Mouse (Mus musculus) embryo, embryonic 10 days (tissue): ENCODE results near the gene Cables2.

Experiments
- DNase-seq: peaks from one replicate; pipeline ENCODE4 v3.0.0-alpha.2; 2015; ENCODE audit warnings: low spot score

The Cables2 gene

GRCm38 (mm10) chr2:180273394-180274244 lies at the start of gene Cables2:
Cables2 (minus strand) TSS chr2:180273496.
- peak; percentile 98 for DNase-seq

DNA sequence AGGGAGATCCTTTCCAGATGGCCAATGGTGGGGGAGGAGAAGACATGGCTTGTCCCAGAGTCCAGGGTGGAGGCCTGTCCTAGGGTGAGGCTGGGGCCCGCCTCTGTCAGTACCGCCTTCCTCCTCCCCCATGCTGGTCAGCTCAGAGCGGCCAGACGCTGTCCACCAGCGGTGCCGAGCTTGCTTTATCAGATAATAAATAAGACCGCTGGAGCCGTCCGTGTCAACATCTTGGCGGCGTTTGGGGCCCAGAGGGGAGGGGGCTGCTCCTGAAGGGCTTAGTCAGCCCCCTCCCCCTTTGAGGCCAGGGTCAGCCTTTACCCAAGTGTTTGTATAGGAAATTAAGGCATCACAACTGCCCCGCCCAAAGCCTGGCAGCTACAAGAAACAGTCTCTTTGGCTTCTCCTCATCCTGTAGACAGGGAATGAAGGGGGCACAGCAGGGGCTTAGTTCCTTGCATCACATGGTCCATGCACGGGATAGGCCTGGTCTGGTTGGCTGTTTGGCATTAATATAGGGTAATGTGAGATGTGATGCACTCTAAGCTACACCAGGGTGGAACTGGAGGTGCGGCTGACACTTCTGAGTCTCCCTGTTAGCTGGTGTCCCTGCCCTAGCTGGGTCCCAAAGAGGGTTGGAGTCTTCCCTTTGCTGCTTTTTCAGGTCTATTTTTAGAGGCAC lies 49.5 kb upstream of the Cables2 start:
- DNase-seq: peak; percentile 64

DNA sequence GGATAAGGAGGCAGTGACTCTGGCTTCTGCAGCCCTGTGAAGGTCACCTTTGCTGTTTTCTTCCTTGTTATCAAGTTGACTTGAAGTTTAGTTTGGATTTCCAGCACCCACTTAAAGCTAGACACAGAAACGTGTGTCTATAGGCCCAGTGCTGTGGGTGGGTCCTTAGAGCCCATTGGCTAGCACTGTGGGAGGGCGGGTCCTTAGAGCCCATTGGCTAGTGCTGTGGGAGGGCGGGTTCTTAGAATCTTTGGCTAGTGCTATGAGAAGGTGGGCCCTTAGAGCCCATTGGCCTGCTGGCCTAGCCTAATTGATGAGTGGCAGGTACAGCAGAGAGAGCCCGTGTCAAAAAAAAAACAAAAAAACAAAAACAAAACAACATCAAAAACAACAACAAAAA lies 46.9 kb upstream of the Cables2 start:
- DNase-seq: no peak

DNA sequence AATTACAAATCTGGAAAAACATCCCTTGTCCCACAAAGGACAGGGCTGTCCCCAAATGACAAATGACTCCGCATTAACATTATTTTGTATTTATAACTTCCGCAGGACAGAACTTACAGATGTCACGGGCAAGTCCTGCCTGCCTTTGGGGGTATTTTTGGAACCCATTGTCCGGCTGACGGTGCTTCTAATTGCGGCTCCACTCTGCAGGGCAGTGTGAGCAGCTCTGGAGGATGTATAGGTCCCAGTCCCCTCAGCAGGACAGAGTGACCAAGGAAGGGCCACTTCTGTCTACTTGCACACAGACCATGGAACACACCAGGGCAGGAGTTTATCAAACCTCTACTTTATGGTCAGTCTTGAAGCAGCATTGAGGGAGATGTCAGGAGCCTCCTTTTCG lies 44.3 kb upstream of the Cables2 start:
- no peak for DNase-seq

DNA sequence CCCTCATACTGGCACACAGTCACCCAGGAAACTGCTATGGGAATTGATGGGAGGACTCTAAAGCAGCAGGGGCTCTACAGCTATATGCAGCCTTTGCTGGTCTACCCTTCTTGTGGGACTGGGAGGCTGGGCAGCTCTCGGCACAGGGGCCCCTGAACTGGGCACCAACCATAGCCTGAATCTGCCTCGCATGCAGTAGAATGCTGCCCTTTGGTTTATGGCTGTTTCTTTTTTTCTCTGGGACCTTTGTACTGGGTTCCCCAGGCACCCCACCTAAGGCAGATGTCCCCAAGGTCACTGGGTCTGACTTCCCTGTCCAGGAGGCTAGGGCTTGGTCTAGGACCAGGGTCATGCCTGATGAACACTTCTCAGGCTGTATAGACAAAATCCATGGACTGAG lies 41.0 kb upstream of the Cables2 start:
- no peak for DNase-seq

- DNase-seq: no peak
Observed at GRCm38 (mm10) chr2:180311147-180311546, 37.9 kb upstream of the Cables2 start.

- DNase-seq: no peak
Observed at GRCm38 (mm10) chr2:180307680-180308079, 34.4 kb upstream of the Cables2 start.

DNA sequence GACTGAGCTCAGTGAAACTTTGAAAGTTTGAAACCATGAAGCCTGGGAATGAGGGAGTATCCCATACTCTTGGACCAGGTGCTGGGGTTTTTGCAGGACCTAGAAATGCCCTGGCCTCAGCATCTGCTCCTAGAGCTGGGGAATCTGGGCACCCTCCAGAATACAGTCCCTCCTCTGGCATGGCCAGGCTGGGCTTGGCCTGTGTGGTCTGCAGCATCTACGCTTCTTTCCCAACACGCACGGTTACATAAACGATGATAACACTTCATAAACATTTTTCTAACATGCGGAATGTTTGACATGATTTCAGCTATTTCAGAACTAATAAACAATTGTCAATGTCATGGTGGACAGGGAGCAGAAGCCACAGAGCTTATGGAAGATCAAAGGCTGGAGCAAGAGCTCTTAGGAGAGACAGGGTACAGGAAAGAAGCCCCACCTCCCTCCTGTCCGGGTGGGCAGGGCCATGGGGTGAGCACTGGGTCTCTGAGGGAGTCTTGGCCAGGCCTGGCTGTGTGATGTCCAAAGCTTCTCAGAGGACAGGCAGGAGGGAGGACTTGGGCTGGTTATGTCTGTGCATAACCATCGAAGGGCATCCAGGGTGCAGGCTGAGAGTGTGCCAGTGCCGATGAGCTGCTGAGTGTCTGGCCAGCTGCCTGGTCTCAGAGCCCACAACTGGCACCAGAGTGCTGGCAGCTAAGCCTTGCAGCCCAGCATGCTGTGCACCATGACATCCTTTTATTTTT lies 33.3 kb upstream of the Cables2 start:
- no peak for DNase-seq

- DNase-seq: no peak
Observed at GRCm38 (mm10) chr2:180306009-180306408, 32.7 kb upstream of the Cables2 start.

- no peak for DNase-seq
Observed at GRCm38 (mm10) chr2:180305490-180305889, 32.2 kb upstream of the Cables2 start.

DNA sequence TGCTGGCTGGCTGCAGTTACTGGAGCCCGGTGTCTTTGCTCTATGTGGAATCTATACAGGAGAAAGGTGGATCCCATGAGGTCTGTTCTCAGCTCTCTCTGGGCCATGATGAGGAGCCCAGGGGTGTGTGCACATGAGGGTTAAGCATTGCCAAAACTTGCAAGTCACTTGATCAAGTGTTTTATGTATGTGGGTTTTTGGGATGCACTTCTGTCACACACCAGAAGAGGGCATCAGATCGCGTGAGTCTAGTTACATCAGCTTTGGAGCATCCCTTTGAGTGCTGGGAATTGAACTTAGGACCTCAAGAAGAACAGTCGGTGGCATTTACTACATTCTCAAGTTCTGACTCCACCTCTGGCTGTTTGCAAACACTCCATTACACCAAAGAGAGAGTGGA lies 31.3 kb upstream of the Cables2 start:
- DNase-seq: no peak

GRCm38 (mm10) chr2:180303468-180303867 lies 30.2 kb upstream of the Cables2 start:
- DNase-seq: no peak

GRCm38 (mm10) chr2:180302201-180302600 lies 28.9 kb upstream of the Cables2 start:
- no peak for DNase-seq

- DNase-seq: no peak
Observed at GRCm38 (mm10) chr2:180300771-180301170, 27.5 kb upstream of the Cables2 start.

GRCm38 (mm10) chr2:180300252-180300651 lies 27.0 kb upstream of the Cables2 start:
- DNase-seq: no peak

DNA sequence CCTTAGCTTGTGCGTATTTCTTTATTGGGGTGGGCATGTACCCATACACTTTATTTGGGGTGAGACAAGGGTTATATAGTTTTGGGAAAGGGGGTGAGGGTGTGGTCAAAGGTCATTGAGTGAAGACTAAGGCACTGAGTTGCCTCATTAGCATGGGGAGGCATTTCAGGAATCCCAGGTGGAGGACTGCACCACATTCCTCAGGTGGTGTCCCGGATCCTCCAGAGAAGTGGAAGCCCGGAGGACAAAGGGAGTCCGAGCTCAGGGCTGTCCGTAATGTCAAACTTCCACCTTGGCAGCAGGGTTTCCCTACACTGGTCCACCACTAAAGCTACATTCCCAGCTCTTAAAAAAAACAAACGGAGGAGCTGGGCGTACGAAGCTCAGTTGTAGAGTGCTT lies 19.6 kb upstream of the Cables2 start:
- DNase-seq: no peak

- DNase-seq: no peak
Observed at GRCm38 (mm10) chr2:180292026-180292425, 18.7 kb upstream of the Cables2 start.

GRCm38 (mm10) chr2:180291566-180291965 lies 18.3 kb upstream of the Cables2 start:
- DNase-seq: no peak

- no peak for DNase-seq
Observed at GRCm38 (mm10) chr2:180290503-180290902, 17.2 kb upstream of the Cables2 start.

- DNase-seq: peak; percentile 59
Observed at GRCm38 (mm10) chr2:180289440-180290108, 16.3 kb upstream of the Cables2 start, which contains the start of gene Rbbp8nl. Rbbp8nl (minus strand) TSS chr2:180289879.

DNA sequence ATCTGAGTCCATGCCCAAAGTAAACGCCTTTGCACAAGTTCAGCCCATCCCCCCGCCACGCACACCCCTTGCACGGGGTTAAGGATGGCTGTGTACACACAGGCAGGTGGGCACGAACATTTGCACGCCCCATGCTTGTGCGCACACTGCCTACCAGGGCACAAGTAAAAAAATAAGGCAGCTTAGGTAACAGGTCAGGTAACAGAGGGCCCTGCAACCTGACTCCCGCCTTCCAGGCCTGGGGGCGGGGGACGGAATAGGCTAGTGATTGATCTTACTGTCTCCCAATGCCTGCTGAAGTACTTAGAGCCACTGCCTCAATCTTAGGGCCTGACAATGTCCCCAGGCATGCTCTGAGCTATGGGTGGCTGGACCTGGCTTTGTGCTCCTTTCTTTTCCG lies 15.7 kb upstream of the Cables2 start:
- DNase-seq: peak; percentile 49

DNA sequence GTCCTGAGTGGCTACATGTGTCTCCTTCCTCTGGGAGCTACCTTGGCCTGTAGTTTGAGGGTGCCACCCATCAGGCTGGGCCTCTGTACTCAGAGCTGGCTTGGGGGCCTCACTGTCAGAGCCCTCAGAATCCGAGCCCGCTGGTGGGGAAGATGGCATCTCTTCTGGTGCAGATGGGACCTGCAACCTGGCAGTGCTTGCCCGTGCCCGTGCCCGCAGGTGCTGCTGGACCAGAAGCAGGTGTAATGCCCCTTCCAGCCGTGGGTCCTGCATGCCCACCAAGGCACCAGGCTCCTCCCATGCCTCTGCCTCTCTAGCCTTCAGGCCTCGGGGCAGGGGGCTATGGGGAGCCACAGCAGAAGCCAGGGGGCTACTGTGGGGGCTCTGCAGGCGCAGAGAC lies 6.0 kb upstream of the Cables2 start:
- DNase-seq: no peak
